Mouse (Mus musculus): ENCODE measurements at regions not wholly inside any gene's neighbourhood (a gene's known extent, or its start where the extent isn't known, plus 50 kb on each side); places are given as distances from the start of the nearest gene placed in this dataset.

DNA sequence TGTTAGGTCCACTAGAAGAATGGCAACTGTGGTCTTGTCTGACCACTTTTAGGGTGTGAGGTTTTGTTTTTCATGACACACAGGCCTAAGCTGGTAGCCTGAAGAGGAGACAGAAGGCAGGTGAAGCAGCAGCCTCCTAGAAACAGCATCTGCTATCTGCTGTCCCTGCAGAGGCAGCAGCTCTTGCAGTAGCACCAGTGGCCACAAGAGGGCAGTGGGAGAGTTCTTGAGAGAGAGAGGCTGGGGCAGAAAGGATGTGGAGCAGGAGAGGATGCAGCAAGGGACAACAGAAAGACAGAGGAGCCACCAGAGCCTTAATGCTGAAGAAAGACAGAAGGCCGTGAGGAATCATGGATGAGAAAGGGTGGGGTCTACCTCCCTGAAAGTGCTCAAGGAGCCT is 88.1 kb upstream of the Usp51 start:
- peak; percentile 57; the same call in 1 of the 2 replicates for ATAC-seq (ENCODE audit: low FRiP score, low TSS enrichment)

DNA sequence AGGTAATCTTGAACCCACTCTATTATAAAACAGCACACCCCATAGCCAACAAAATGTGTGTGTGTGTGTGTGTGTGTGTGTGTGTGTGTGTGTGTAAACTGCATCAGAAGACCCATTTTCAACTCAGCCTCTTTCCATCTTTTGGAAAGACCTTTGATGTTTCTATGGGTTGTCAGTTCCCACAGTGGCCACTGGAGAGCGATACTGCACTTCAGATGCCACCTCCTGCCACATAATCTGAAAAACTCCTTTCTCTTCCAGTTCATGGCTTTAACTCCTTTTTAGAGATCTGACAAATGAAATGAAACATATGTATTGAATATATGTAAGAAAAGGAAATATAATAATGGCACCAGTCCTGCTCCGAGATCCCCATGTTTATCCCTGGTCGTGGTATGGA is 79.3 kb upstream of the Usp51 start:
- no peak for ATAC-seq (ENCODE audit: low FRiP score, low TSS enrichment)
- H3K36me3 ChIP-seq (ENCODE audit: control insufficient read depth, insufficient read depth, low read length): no peaks in the 10 kb centered on the region
- H3K27me3 ChIP-seq (ENCODE audit: control insufficient read depth, insufficient read depth, low read length): no peaks in the 10 kb centered on the region
- H3K9ac ChIP-seq (ENCODE audit: low read depth, low read length): no peak overlapping the region
- no peak overlapping the region for H3K4me3 ChIP-seq (ENCODE audit: low read length)
- no peak overlapping the region for H3K4me2 ChIP-seq (replicated peaks; ENCODE audit: low read depth, low read length)
- H3K4me1 ChIP-seq (ENCODE audit: control insufficient read depth, insufficient read depth, low read length): no peaks in the 10 kb centered on the region
- WGBS: 57% methylated on average over 3 of the region's 3 CpGs
- H3K27ac ChIP-seq (ENCODE audit: low read depth, low read length): no peak overlapping the region
- no peaks in the 10 kb centered on the region for H3K9me3 ChIP-seq (ENCODE audit: control insufficient read depth, low read length)

More for the DNA sequence above, 88.1 kb upstream of the Usp51 start:
- Histone ChIP-seq H3K4me1 (ENCODE audit: control insufficient read depth, insufficient read depth, low read length) (no peaks in the 10 kb centered on the region), H3K27ac (ENCODE audit: low read depth, low read length) (no peak overlapping the region), H3K27me3 (ENCODE audit: control insufficient read depth, insufficient read depth, low read length) (no peaks in the 10 kb centered on the region), H3K9me3 (ENCODE audit: control insufficient read depth, low read length) (no peaks in the 10 kb centered on the region), H3K9ac (ENCODE audit: low read depth, low read length) (no peak overlapping the region), H3K4me3 (ENCODE audit: low read length) (no peak overlapping the region), H3K4me2 (replicated peaks; ENCODE audit: low read depth, low read length) (no peak overlapping the region), H3K36me3 (ENCODE audit: control insufficient read depth, insufficient read depth, low read length) (no peaks in the 10 kb centered on the region)
- 65% methylated on average over 1 of the region's 1 CpGs for WGBS

DNA sequence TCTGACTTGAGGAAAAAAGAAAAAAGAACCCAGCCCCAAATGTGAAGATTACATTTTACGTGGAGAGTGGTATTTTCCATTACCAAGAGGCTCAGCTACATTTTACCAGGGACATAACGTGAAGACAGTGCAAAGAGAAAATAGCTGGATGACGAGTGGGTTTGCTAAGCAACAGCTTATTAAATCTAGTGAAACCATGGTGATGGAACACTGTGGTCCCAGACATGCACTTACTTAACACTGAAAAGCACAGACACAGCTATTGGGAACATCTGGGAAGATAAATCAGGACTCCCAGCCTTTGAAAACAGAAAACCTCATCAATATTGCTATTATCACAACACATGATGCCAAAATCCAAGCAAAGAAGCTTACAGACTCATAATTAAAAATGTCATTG is 60.1 kb upstream of the Usp51 start:
- Histone ChIP-seq H3K9ac (ENCODE audit: low read depth, low read length) (no peak overlapping the region), H3K4me2 (replicated peaks; ENCODE audit: low read depth, low read length) (no peak overlapping the region), H3K9me3 (ENCODE audit: control insufficient read depth, low read length) (no peaks in the 10 kb centered on the region), H3K4me3 (ENCODE audit: low read length) (no peak overlapping the region), H3K27ac (ENCODE audit: low read depth, low read length) (no peak overlapping the region), H3K4me1 (ENCODE audit: control insufficient read depth, insufficient read depth, low read length) (no peaks in the 10 kb centered on the region), H3K27me3 (ENCODE audit: control insufficient read depth, insufficient read depth, low read length) (no peaks in the 10 kb centered on the region), H3K36me3 (ENCODE audit: control insufficient read depth, insufficient read depth, low read length) (no peaks in the 10 kb centered on the region)
- ATAC-seq (ENCODE audit: low FRiP score, low TSS enrichment): no peak
- WGBS: 66% methylated on average over 3 of the region's 3 CpGs

Data from kidney, embryonic 14.5 days (tissue).